Mouse (Mus musculus): ENCODE results near the gene Rasgrp3. TPM values are rescaled to one million over a fixed set of nuclear protein-coding genes. Genes with fewer than 3 reads are reported as not detected.

The Rasgrp3 gene
- polyA plus RNA-seq, 1 experiment from 2014 or later: 9.8 TPM

- 30% methylated on average over 6 of the region's 6 CpGs for WGBS
- Histone ChIP-seq H3K4me2 (no peak overlapping the region), H3K27ac (ENCODE audit: low read depth, low read length) (no peak overlapping the region)
Observed at GRCm38 (mm10) chr17:75436819-75437218, 1.1 kb downstream of the Rasgrp3 start.

GRCm38 (mm10) chr17:75437239-75437750 lies 1.6 kb downstream of the Rasgrp3 start:
- H3K27ac ChIP-seq (ENCODE audit: low read depth, low read length): no peak overlapping the region

More at GRCm38 (mm10) chr17:75436819-75437218, 1.1 kb downstream of the Rasgrp3 start:
- Histone ChIP-seq H3K9me3 (ENCODE audit: control insufficient read depth, low read length) (no peaks in the 10 kb centered on the region), H3K27me3 (replicated peaks; ENCODE audit: control insufficient read depth, insufficient read depth, low read length) (no peaks in the 10 kb centered on the region), H3K4me1 (replicated peaks; ENCODE audit: control insufficient read depth, insufficient read depth, low read length) (no peaks in the 10 kb centered on the region), H3K4me3 (ENCODE audit: low read depth, low read length) (0 out of 2 replicates have a peak overlapping the region, but pooled peaks have one; percentile 8), H3K9ac (ENCODE audit: low read depth, low read length) (no peak overlapping the region), H3K36me3 (ENCODE audit: control insufficient read depth, insufficient read depth, low read length) (no peaks in the 10 kb centered on the region)
- ATAC-seq (replicated peaks; ENCODE audit: low FRiP score): no peak
- DNase-seq (ENCODE audit: low spot score): no peak

GRCm38 (mm10) chr17:75438162-75438561 lies 2.5 kb downstream of the Rasgrp3 start:
- Histone ChIP-seq H3K27ac (ENCODE audit: low read depth, low read length) (no peak overlapping the region), H3K36me3 (ENCODE audit: control insufficient read depth, insufficient read depth, low read length) (no peaks in the 10 kb centered on the region), H3K4me3 (ENCODE audit: low read depth, low read length) (no peak overlapping the region), H3K9me3 (ENCODE audit: control insufficient read depth, low read length) (no peaks in the 10 kb centered on the region), H3K4me2 (no peak overlapping the region; the same call in 1 of the 2 replicates), H3K9ac (ENCODE audit: low read depth, low read length) (no peak overlapping the region), H3K27me3 (replicated peaks; ENCODE audit: control insufficient read depth, insufficient read depth, low read length) (no peaks in the 10 kb centered on the region), H3K4me1 (replicated peaks; ENCODE audit: control insufficient read depth, insufficient read depth, low read length) (no peaks in the 10 kb centered on the region)
- 34% methylated on average over 5 of the region's 5 CpGs for WGBS
- DNase-seq (ENCODE audit: low spot score) (no peak), ATAC-seq (replicated peaks; ENCODE audit: low FRiP score) (no peak)

More at GRCm38 (mm10) chr17:75437239-75437750, 1.6 kb downstream of the Rasgrp3 start:
- Histone ChIP-seq H3K9ac (ENCODE audit: low read depth, low read length) (no peak overlapping the region), H3K36me3 (ENCODE audit: control insufficient read depth, insufficient read depth, low read length) (no peaks in the 10 kb centered on the region), H3K4me1 (replicated peaks; ENCODE audit: control insufficient read depth, insufficient read depth, low read length) (no peaks in the 10 kb centered on the region), H3K27me3 (replicated peaks; ENCODE audit: control insufficient read depth, insufficient read depth, low read length) (no peaks in the 10 kb centered on the region), H3K4me2 (no peak overlapping the region), H3K9me3 (ENCODE audit: control insufficient read depth, low read length) (no peaks in the 10 kb centered on the region), H3K4me3 (ENCODE audit: low read depth, low read length) (0 out of 2 replicates have a peak overlapping the region, but pooled peaks have one; percentile 8)
- DNase-seq (ENCODE audit: low spot score) (no peak), ATAC-seq (replicated peaks; ENCODE audit: low FRiP score) (no peak)
- 44% methylated on average over 11 of the region's 11 CpGs for WGBS

- no peak overlapping the region for H3K27ac ChIP-seq (ENCODE audit: low read depth, low read length)
- no peaks in the 10 kb centered on the region for H3K9me3 ChIP-seq (ENCODE audit: control insufficient read depth, low read length)
- H3K36me3 ChIP-seq (ENCODE audit: control insufficient read depth, insufficient read depth, low read length): no peaks in the 10 kb centered on the region
- no peaks in the 10 kb centered on the region for H3K27me3 ChIP-seq (replicated peaks; ENCODE audit: control insufficient read depth, insufficient read depth, low read length)
- H3K4me1 ChIP-seq (replicated peaks; ENCODE audit: control insufficient read depth, insufficient read depth, low read length): no peaks in the 10 kb centered on the region
- no peak overlapping the region for H3K4me3 ChIP-seq (ENCODE audit: low read depth, low read length)
- no peak for DNase-seq (ENCODE audit: low spot score)
- WGBS: 83% methylated on average over 14 of the region's 14 CpGs
- no peak overlapping the region for H3K4me2 ChIP-seq
- no peak overlapping the region for H3K9ac ChIP-seq (ENCODE audit: low read depth, low read length)
- no peak for ATAC-seq (replicated peaks; ENCODE audit: low FRiP score)
Observed at GRCm38 (mm10) chr17:75439062-75439461, 3.4 kb downstream of the Rasgrp3 start.

GRCm38 (mm10) chr17:75440619-75441018 lies 4.9 kb downstream of the Rasgrp3 start:
- no peaks in the 10 kb centered on the region for H3K36me3 ChIP-seq (ENCODE audit: control insufficient read depth, insufficient read depth, low read length)
- ATAC-seq (replicated peaks; ENCODE audit: low FRiP score) (no peak), DNase-seq (ENCODE audit: low spot score) (no peak)
- no peak overlapping the region for H3K27ac ChIP-seq (ENCODE audit: low read depth, low read length)
- H3K4me3 ChIP-seq (ENCODE audit: low read depth, low read length): no peak overlapping the region
- no peak overlapping the region for H3K4me2 ChIP-seq
- H3K9ac ChIP-seq (ENCODE audit: low read depth, low read length): no peak overlapping the region
- WGBS: 55% methylated on average over 7 of the region's 7 CpGs
- no peaks in the 10 kb centered on the region for H3K27me3 ChIP-seq (replicated peaks; ENCODE audit: control insufficient read depth, insufficient read depth, low read length)
- H3K4me1 ChIP-seq (replicated peaks; ENCODE audit: control insufficient read depth, insufficient read depth, low read length): no peaks in the 10 kb centered on the region
- no peaks in the 10 kb centered on the region for H3K9me3 ChIP-seq (ENCODE audit: control insufficient read depth, low read length)

- H3K4me3 ChIP-seq (ENCODE audit: low read depth, low read length): no peak overlapping the region
- H3K4me1 ChIP-seq (replicated peaks; ENCODE audit: control insufficient read depth, insufficient read depth, low read length): no peaks in the 10 kb centered on the region
- no peak overlapping the region for H3K9ac ChIP-seq (ENCODE audit: low read depth, low read length)
- DNase-seq (ENCODE audit: low spot score): no peak
- ATAC-seq (replicated peaks; ENCODE audit: low FRiP score): no peak
- H3K27ac ChIP-seq (ENCODE audit: low read depth, low read length): no peak overlapping the region
- no peaks in the 10 kb centered on the region for H3K36me3 ChIP-seq (ENCODE audit: control insufficient read depth, insufficient read depth, low read length)
- no peak overlapping the region for H3K4me2 ChIP-seq
- H3K27me3 ChIP-seq (replicated peaks; ENCODE audit: control insufficient read depth, insufficient read depth, low read length): no peaks in the 10 kb centered on the region
- 67% methylated on average over 5 of the region's 5 CpGs for WGBS
- H3K9me3 ChIP-seq (ENCODE audit: control insufficient read depth, low read length): no peaks in the 10 kb centered on the region
Observed at GRCm38 (mm10) chr17:75441260-75441830, 5.6 kb downstream of the Rasgrp3 start.

GRCm38 (mm10) chr17:75442352-75442751 lies 6.7 kb downstream of the Rasgrp3 start:
- 92% methylated on average over 8 of the region's 8 CpGs for WGBS
- no peak overlapping the region for H3K9ac ChIP-seq (ENCODE audit: low read depth, low read length)
- no peaks in the 10 kb centered on the region for H3K36me3 ChIP-seq (ENCODE audit: control insufficient read depth, insufficient read depth, low read length)
- DNase-seq (ENCODE audit: low spot score) (no peak), ATAC-seq (replicated peaks; ENCODE audit: low FRiP score) (no peak)
- H3K9me3 ChIP-seq (ENCODE audit: control insufficient read depth, low read length): no peaks in the 10 kb centered on the region
- H3K4me1 ChIP-seq (replicated peaks; ENCODE audit: control insufficient read depth, insufficient read depth, low read length): no peaks in the 10 kb centered on the region
- no peaks in the 10 kb centered on the region for H3K27me3 ChIP-seq (replicated peaks; ENCODE audit: control insufficient read depth, insufficient read depth, low read length)
- no peak overlapping the region for H3K27ac ChIP-seq (ENCODE audit: low read depth, low read length)
- H3K4me3 ChIP-seq (ENCODE audit: low read depth, low read length): no peak overlapping the region
- H3K4me2 ChIP-seq: no peak overlapping the region

- Histone ChIP-seq H3K36me3 (ENCODE audit: control insufficient read depth, insufficient read depth, low read length) (no peaks in the 10 kb centered on the region), H3K4me1 (replicated peaks; ENCODE audit: control insufficient read depth, insufficient read depth, low read length) (no peaks in the 10 kb centered on the region), H3K27me3 (replicated peaks; ENCODE audit: control insufficient read depth, insufficient read depth, low read length) (no peaks in the 10 kb centered on the region), H3K9me3 (ENCODE audit: control insufficient read depth, low read length) (no peaks in the 10 kb centered on the region), H3K9ac (ENCODE audit: low read depth, low read length) (no peak overlapping the region), H3K27ac (ENCODE audit: low read depth, low read length) (no peak overlapping the region), H3K4me2 (no peak overlapping the region), H3K4me3 (ENCODE audit: low read depth, low read length) (no peak overlapping the region)
- DNase-seq (ENCODE audit: low spot score): no peak
- WGBS: 80% methylated on average over 6 of the region's 6 CpGs
- no peak for ATAC-seq (replicated peaks; ENCODE audit: low FRiP score)
Observed at GRCm38 (mm10) chr17:75443064-75443621, 7.4 kb downstream of the Rasgrp3 start.

- H3K36me3 ChIP-seq (ENCODE audit: control insufficient read depth, insufficient read depth, low read length): no peaks in the 10 kb centered on the region
- ATAC-seq (replicated peaks; ENCODE audit: low FRiP score) (no peak), DNase-seq (ENCODE audit: low spot score) (no peak)
- no peak overlapping the region for H3K9ac ChIP-seq (ENCODE audit: low read depth, low read length)
- no peak overlapping the region for H3K27ac ChIP-seq (ENCODE audit: low read depth, low read length)
- no peaks in the 10 kb centered on the region for H3K9me3 ChIP-seq (ENCODE audit: control insufficient read depth, low read length)
- 92% methylated on average over 3 of the region's 3 CpGs for WGBS
- no peak overlapping the region for H3K4me2 ChIP-seq
- H3K4me1 ChIP-seq (replicated peaks; ENCODE audit: control insufficient read depth, insufficient read depth, low read length): no peaks in the 10 kb centered on the region
- H3K27me3 ChIP-seq (replicated peaks; ENCODE audit: control insufficient read depth, insufficient read depth, low read length): no peaks in the 10 kb centered on the region
- no peak overlapping the region for H3K4me3 ChIP-seq (ENCODE audit: low read depth, low read length)
Observed at GRCm38 (mm10) chr17:75448257-75448656, 12.6 kb downstream of the Rasgrp3 start.
